Mouse (Mus musculus): ENCODE results near the gene Rhof. TPM values are rescaled to one million over a fixed set of nuclear protein-coding genes. Genes with fewer than 3 reads are reported as not detected.

Rhof gene
- 2.1 and 3.3 TPM in 2 replicates for polyA plus RNA-seq (2012; rRNA removed)

GRCm38 (mm10) chr5:123132308-123133071 is at the start of gene Rhof:
TSS of gene Rhof (minus strand) at chr5:123132692.

GRCm38 (mm10) chr5:123169284-123169683 is 36.8 kb upstream of the Rhof start, which contains the start of gene Psmd9:
TSS of gene Psmd9 (plus strand) at chr5:123169413.

GRCm38 (mm10) chr5:123142161-123143157 is 10.0 kb upstream of the Rhof start, which contains the start of gene Setd1b:
TSS of gene Setd1b (plus strand) at chr5:123142193.

DNA sequence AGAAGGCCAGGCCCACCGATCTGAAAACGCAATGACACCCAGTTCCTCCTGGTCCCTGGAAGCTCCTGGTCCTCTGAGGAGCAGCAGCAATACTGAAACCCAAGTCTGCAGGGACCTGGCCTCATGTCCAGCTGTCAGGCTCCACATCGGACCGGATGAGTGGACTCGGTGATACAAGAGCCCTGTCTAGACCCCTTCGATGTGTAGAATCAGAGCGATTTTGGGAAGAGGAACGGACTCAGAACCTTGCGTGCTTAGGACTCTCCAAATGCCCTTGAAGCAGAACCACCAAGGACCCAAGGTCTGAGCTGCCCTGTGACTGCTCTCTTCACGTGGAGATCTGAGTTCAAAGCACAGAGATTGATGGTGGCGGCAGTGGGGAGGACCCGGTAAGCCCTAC is 64.4 kb downstream of the Rhof start, which contains the start of gene Tmem120b:
TSS of gene Tmem120b (plus strand) at position 301 of the 400 bp plus-strand sequence.

Other genes with a start within 250 kb of the Rhof start
- gene Kdm2b, start 142.9 kb downstream of the Rhof start, polyA plus RNA-seq (2012; rRNA removed): 63.0 and 143 TPM in 2 replicates
- gene Orai1, start 117.6 kb downstream of the Rhof start, polyA plus RNA-seq (2012; rRNA removed): 5.3 and 11.2 TPM in 2 replicates
- gene Morn3, start 85.7 kb downstream of the Rhof start, polyA plus RNA-seq (2012; rRNA removed): 0.06 and 0.72 TPM in 2 replicates
- 6.3 and 11.1 TPM in 2 replicates for gene Tmem120b, start 64.3 kb downstream of the Rhof start, polyA plus RNA-seq (2012; rRNA removed)
- gene Setd1b, start 9.5 kb upstream of the Rhof start, polyA plus RNA-seq (2012; rRNA removed): 14.5 and 14.8 TPM in 2 replicates
- 38.8 and 63.0 TPM in 2 replicates for gene Psmd9, start 36.7 kb upstream of the Rhof start, polyA plus RNA-seq (2012; rRNA removed)
- gene Hpd, start 50.0 kb upstream of the Rhof start, polyA plus RNA-seq (2012; rRNA removed): 0.22 and 0.25 TPM in 2 replicates
- gene Wdr66, start 119.4 kb upstream of the Rhof start, polyA plus RNA-seq (2012; rRNA removed): 4.6 and 5.1 TPM in 2 replicates
- 52.3 and 57.0 TPM in 2 replicates for gene Bcl7a, start 211.1 kb upstream of the Rhof start, polyA plus RNA-seq (2012; rRNA removed)

All from central nervous system, embryonic 11.5 days (tissue).